Mouse (Mus musculus) cerebellum, adult (tissue): ENCODE measurements around the gene Pdik1l.

ENCODE experiments used
- ATAC-seq: cut with Nextera tagmentation; 2 replicates; pipeline ENCODE4 v1.9.2; 2017; ENCODE audit warnings: mild to moderate bottlenecking, moderate library complexity, mixed read lengths; ENCODE audit not compliant: insufficient number of reproducible peaks, low FRiP score, low TSS enrichment

Gene Pdik1l

DNA sequence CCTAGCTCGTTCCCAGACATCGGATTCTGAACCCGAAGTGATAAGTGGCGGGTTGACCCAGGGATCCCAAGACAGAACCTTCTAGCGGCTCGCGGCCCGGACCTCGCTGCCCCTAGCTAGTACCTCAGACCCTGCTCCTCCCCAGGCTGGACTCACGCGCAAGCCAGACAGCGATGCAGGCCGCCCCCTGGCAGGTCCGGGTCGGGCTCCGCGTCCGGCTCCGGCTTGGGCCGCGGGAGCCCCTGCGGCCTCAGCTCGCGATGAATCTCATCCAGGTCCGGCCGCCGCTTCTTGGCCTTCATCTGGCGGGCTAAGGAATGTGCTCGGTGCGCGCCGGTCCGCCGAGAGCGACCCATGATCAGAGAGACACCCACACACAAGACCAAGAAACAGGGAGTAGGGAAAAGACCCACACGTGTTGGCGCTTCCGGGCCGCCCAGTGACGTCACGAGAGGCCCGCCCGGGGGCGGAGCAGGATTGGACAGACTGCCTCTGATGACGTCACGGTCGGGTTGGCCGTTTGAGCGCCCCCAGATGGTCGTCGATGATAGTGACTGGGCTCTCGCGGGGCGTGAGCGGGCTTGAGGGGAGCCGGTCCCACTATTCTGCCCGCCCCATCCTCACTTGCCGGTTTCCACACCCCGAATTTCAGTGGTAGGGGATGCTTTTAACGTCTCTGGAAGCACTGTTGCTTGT is 42.4 kb downstream of the Pdik1l start, which contains the start of gene Zfp593:
Gene Zfp593, minus strand, starts transcription at position 445 of the 696 bp plus-strand sequence.
- peak; percentile 54; the same call in 1 of the 2 replicates for ATAC-seq

DNA sequence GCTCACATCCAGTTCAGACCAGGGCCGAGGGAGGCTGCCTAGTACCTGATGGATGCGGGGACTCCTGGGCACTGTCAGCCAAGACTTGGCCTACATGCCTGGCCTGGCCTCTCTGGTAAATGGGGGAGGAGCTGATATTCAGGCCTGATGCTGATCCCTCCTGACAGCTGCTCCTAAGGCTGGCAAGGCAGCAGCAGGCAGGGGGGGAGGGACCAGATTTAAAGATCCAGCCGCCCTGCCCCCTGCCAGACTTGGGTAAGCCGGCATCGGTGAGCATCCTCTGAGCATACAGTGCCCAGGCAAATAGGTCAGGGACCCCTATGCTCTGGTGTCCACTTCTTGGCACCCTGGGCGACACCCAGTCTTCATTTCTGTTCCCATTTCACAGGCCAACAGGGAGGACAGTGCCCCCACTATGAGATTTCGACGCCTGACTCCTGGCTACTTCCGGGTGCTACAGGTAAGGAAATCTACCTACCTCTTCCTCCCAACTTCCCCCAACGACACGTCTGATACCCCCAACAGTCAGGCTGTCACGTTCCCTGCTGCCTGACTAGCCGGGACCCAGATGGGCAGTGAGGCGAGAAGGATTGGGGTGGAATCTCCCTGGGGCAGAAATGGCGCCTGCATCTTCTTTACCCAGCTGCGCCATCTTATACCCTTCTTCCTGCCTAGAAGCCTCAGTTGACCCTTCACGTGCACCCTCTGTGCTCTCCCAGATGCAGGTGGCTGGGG is 44.0 kb downstream of the Pdik1l start, which contains the start of gene E130218I03Rik:
Gene E130218I03Rik, plus strand, starts transcription at position 147 of the 735 bp plus-strand sequence.
- ATAC-seq: no peak

DNA sequence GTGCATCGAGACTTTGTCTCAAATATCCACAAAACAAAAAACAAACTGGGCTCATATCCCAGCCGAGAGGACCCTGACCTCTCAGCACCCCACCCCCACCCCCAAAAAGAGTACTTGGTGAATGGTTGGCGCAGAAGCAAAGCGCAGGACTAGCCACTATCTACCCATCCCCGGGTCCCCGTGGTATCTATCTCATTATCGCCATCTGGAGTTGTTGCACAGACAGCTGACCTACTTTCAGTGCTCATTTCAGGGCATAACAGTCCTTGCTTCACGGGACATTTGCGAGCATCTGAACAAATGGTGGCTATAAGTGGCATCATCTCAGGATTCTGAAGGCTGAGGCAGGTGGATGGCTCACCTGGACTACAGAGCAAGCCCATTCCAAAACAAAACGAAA is 49.0 kb downstream of the Pdik1l start:
- ATAC-seq: no peak; the same call in 1 of the 2 replicates

DNA sequence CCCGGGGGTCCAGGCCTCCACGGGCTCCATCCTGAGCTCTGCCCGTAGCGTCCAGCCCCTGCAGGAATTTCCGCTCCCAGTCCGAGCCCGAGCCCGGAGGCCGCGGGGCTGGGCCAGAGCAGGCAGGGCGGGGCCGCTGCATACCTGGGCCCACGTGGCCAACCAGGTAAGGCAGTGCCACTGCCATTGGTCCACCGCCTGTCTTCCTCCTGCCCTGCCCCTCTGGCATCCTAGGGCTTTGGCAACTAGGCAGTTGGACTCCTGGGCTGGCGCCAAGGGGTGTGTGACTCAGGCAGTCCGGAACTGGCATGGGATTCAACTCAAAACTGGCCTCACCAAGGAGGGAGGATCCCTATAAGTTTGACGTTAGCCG is 49.4 kb downstream of the Pdik1l start, which contains the start of gene Cnksr1:
Gene Cnksr1, minus strand, starts transcription at position 121 of the 373 bp plus-strand sequence.
- ATAC-seq: no peak

DNA sequence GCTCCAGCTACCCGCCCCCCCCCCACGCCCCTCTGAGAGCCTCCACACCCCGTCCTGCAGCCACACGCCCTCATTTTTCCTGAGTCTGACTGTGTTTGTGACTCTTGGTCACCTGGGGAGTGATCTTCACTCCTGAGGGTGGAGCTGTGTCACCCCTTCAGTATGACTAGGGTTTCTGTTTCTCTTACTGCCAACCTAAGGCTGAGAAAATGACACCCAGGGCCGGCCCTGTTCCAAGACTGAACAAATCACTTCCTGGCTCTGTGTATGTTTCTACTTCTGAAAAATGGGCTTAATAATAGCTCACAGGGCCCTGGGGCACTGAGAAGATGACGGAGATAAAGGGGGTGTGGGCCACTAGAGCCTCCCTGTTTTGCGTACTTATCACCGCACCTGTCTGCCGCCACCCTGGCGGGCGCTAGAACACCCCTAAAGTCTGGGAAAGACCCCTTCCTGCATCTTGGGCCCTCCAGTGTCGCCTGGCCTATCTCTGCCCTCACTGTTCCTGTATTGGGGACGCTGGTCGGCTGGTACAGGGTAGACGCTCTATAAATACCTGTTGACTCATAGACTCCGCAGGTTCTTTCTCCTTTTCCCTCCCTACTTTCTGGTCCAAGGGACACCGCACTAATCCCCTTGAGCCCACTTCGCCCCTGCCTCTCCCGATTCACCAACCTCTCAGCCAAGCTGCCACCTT is 50.0 kb downstream of the Pdik1l start:
- no peak for ATAC-seq

DNA sequence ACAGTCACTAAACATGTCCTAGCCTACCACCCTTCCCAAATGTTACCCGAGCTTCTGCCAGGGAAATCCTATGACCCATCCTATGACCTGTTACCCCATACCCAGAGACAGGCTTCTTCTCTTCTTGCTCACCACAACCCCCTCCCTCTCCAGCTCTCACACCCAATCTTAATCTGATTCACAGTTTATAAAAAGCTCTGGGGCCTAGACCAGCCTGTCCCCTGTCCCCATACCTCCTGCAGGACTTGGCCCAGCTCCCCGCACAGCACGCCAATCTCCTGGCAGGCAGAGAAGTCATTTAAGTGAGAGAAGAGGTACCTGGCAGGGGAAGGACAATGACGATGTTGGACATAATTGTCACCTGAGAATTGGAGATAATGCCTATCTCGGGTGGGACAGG is 52.8 kb downstream of the Pdik1l start:
- ATAC-seq: no peak

DNA sequence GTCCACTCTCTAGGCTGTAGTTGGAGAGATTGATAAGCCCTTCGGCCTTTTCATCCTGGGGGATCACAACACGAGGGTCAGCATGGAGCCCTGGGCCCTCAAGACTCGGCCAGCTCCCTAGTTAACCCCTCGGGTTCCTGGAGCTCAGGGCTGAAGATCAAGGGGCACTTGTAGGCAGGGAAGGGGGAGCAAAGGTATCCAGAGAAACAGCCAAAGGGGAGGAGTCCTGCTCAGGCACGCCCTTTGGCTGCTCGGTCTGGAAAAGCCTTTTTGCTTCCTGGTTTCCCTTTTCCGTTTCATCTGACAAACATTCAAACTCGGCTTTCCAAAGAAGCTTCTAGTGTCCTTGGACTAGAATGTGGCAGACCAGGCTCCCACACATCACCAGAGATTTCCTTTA is 57.3 kb downstream of the Pdik1l start:
- no peak for ATAC-seq

DNA sequence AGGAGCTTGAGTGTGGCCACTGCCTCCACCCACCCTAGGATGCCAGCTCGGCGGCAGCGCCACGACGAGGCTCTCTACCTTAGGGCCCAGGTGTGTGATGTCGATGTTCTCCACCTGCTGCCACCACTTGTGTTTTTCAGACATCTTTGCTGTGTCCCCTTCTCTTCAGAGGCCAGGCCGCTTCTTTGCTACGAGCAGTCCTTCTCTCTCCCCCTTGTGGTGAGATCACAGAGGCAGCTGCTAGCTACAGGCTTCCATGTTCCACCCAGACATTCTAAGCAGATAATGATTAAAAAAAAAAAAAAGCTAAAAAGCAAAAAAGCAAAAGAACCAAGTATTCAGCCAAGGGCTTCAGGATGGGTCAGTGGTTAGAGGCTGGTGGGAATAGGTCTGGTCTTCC is 60.5 kb downstream of the Pdik1l start, which contains the start of gene Catsper4:
Gene Catsper4, minus strand, starts transcription at position 190 of the 400 bp plus-strand sequence.
- no peak for ATAC-seq
